Mouse (Mus musculus) CD4-positive, CD25-positive, alpha-beta regulatory T cell, adult 2 months (primary cell): Measurements from ENCODE around the gene Auts2.

Experiments
- DNase-seq: peaks from one replicate; pipeline ENCODE4 v3.0.0-alpha.2; 2012; ENCODE audit warnings: low read depth, low spot score

The Auts2 gene

DNA sequence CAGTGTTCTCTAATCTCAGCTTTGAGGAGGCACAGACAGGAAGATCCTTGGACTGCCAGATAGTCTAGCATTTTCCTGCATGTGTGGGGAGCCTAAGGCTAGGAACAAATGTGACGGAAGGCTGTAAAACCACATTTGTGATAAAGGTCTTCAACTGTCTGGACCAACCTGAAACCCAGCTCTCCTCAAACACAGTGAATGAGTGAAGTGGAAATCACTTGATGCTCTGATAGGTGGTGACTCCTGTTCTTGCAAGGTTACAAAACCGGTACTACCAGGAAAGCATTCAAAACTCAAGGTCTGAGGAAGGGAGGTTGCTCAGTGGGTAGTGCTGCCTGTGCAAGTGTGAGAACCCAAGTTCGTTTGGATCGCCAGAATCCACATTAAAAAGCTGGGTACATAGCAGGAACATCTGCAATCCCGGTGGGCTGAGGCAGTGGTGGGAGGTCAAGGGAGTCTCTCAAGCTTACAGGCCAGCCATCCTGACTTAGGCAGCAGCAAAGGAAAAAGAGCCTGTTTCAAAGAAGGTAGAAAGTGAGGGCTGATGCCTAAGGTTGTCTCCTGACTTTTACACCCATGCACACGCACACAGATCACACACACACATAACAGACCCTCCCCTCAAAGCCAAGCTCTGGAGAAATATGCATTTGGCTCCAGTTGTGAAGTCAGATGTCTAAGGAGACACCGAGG lies 810.4 kb downstream of the Auts2 start:
- no peak for DNase-seq

DNA sequence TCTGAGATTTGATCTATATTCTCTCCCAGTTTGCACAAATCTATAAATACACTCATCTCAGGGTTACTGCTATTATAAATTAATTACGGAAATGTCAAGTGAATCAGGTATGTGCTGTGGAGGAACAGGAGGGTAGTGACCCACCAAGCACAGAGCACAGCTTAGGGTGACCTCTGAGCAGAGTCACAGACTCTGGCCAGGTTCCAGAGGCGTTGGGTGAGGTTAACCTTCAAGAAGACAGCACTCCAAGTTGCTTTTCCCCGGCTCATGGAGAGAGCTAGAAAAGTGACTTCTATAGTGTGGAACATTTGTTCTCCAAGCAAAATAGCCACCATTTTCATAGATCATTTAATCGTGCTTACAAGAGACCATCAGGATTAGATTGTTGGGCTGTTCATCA lies 813.7 kb downstream of the Auts2 start:
- no peak for DNase-seq

DNA sequence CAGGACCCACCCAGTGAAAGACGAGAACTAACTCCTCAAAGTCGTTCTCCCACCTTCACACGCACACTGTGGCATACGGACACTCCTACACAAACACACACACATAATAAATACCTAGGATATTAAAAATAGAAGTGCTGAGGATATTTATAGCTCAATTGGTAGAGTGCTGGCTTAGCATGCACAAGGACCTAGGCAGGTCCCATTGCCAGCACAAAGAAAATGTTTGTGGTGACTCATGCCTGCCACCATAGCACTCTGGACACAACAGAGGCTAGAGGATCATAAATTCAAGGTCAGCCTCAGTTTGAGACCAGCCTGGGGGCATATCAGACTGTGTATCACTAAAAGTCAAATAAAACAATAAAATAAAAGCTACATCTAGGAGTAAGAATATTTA lies 815.2 kb downstream of the Auts2 start:
- DNase-seq = no peak

DNA sequence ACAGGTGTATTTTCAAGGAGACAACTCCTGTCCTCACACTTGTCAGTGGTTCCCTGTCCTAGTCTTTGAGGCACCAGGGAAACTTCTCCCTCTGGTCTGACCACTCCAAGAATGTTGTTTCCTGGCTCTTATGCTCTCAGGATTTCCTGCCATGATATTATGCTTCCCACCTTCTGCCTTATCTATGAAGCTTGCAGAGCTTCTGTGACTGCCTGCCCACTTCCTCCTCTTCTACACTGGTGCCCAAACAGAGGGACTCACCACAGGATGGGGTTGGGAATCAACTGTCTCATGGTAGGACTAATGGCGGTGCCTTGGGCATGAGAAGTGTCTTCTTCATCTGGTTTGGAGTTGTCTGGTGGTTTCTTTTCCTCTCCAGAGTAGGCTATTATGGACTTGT lies 818.6 kb downstream of the Auts2 start:
- no peak for DNase-seq

DNA sequence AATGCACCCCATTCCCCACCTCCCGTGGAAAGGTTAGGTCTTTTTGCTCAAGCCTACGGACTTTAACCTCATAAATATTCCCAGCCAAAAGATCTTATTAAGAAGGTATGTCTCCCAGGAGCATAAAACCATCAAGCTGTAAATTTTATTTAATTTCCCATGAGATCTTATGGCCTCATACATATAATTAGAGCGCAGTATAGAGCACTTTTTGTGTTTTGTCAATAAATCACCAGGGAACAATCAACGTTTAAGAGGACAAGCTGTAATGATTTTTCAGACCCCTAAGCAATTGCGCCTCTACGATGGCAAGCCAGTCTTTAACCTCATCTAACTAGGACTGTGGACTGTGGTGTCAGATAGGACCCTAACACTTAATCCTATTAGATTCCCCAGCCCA lies 820.4 kb downstream of the Auts2 start:
- DNase-seq = no peak

DNA sequence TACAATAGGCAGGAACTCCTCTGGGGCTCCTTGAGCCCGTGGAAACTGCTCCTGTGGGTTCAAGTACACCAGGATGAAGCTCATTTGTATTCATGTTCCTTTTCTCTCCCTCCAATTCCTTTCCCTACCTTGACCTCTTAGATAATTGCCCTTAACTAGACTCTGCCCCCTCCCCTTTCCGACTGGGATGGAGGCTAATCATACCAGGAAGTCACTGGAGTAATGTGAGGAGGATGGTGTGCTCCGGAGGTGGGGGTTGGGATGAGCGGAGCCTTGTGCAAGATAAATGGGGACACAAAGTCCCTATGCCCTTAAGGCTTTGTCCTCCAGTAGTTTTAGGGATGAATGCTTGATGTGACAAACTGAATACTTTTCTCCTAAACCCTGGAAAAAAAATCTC lies 820.8 kb downstream of the Auts2 start:
- no peak for DNase-seq

DNA sequence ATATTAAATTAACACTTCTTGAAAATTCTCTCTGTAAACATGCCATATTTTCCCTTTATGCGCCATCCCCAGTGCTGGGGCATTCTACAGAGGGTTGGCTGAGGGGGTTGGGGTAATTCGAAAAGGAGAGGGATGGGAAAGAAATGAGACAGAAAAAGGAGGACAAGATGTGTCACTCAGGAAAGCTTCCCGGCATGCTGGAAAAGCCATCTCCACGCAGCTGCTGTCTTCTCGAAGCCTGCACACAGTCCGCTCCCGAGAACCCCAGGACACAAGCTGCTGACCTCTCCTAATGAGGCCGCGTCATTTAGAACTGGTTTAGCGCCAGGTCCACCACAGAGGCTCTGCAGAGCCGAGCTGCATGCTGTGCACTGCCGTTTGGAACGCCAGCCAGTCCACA lies 825.1 kb downstream of the Auts2 start:
- no peak for DNase-seq

DNA sequence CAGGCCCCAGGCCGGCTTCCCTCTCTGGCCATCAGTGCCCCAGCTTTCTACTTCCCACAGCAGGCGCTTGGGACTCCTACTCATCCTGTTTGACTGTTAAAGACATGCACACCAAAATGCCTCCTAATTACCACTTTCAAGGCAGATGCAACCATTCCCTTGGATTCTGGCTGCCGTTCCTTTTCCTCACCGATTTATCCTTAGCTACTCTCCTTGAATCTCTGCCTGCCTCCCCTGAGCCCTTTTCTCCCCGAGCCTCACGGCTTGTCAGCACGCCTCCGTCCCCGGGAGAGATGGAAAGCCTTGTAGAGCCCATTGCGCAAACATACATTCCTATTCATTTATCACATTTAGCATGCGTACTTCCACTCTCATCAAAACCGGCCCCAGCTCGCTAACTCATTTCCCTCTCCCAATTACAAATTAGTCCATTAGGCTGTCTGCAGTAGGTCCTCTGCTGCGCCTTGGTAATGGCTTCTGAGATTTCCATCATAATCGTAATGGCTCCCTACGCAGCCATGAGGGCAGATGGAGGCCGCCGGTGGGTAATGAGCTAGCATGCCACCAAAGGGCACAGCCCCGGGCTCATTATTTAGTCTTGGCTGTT lies 825.7 kb downstream of the Auts2 start:
- no peak for DNase-seq

DNA sequence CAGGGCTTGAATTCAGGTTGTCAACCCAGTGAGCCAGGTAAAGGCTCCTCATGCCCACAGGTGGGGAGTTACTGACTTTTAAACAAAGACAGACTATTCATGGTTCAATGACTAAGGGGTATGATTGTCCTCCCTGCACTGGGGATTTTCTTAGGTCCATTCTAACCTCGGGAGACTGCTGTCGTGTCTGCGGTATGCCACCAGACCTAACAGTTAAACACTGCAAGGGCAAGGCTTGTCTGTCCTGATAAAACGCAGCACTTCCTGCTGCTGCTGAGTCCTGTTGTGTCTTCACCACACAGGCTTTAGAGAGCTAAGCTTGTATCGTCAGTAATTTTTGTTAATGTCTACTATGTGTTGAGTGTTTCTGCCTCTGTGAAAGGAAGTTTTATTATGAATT lies 828.2 kb downstream of the Auts2 start:
- DNase-seq = no peak

DNA sequence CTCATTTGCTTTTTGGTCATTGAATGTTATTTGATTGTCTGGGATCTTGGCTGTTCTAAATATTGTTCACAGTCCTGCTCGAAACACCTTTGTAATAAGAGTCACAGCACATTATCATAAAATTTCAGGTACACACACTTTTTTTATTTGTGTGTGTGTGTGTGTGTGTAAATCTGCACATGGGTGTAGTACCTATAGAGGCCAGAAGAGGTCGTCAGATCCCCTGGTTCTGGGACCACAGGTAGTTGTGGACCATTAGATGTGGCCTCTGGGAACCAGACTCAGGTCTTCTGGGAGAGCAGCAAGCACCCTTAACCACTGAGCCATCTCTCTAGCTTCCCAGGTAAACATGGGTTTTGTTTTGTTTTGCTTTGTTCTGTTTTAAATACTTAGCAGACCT lies 830.7 kb downstream of the Auts2 start:
- DNase-seq = no peak

DNA sequence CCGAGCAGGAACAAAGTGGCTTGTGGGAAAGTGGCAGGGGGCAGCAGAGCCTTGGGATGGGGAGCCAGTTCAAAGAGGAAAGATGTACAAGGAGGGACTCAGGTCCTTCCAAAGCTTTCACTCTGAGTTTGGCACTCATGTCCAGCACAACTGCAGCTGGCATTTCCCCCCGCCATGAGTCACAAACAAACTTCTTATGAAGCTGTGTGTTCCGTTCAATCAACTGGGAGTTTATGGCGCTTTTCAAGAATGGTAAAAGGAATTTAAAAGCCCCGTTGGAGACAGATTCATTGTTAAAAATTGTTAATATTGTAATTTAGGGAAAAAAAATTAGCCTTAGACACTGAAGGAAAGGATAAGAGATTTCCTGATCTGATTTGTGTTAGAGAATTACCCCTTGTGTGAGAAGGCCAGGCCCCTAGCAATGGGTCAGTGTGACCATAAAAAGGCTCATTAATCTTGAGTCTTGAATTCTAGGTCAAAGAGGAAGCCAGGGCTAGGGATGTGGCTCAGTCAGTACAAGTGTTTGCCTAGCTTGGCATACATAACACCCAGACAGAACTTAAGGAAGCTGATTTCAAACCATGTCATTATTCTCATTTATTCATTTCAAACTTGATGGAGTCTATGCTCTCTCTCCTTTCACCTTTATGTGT lies 831.5 kb downstream of the Auts2 start:
- no peak for DNase-seq

DNA sequence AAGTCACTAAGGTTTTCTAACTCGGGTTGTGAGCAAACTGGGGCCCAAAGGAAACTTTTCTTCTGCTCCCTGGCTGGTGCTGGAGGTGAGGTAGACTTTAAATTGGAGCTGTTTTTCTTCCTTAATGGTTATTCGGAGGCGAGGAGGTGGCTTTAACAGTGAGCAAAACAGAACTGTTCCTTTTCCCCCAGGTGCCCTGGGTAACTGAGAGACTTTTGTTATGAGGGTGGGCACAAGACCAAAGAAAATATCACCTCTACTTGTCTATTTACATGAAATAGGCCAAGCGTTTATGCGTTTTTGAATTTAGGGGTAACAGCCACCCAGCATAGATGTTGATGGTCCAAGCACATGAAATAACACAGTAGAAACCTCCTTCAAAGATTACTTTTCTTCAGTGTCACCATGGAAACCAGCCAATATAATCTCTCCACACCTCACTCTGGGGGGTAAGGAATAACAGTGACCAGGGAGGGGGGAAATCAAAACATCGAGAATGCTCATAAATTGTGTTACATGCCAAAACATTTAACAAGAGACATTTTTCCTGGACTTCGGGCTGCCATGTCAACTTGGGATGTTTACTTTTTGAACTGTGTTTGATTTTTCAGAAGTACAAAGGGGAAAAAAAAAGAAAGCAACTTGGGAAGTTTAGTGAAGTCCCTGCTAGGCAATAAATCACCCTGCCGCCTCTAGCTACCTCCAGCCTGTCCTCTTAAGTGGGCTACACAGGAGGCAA lies 832.2 kb downstream of the Auts2 start:
- no peak for DNase-seq

DNA sequence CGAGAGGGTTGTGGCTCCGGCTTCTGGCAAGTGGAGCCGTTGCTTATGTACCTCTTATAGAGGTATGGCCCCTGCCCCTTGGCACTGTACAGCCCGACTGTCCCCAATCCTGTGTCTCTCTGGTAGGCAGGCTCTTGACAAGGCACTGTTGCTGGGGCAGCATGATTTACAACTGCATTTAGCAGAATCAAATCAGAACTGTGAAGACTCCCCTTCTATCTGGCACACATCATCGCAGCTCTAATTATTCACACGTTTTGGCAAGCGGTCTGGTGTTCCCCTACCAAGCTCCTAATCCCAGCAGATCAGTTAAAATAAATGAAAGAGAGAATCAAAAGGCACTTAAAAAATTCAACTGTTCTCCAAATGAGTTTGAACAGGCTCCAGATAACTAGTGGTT lies 835.7 kb downstream of the Auts2 start:
- no peak for DNase-seq

DNA sequence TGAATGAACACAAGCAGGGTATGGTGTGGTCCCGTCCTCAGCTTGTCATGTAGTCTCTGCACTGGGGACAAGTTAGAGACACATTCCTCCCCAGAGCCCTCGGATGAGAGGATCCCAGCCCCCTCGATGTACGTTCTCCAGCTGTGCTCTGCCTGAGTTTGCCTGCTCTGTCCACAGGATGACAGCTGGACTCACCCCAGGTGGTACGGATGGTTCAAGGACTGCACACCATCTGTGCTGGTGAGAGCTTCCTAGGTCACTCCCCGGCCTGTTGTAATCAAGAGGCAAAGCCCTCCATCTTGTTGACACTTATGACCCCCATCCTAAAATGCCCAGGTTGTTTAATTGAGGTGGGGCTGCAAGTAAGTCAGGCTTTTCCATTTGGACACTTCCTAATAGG lies 839.4 kb downstream of the Auts2 start:
- no peak for DNase-seq

DNA sequence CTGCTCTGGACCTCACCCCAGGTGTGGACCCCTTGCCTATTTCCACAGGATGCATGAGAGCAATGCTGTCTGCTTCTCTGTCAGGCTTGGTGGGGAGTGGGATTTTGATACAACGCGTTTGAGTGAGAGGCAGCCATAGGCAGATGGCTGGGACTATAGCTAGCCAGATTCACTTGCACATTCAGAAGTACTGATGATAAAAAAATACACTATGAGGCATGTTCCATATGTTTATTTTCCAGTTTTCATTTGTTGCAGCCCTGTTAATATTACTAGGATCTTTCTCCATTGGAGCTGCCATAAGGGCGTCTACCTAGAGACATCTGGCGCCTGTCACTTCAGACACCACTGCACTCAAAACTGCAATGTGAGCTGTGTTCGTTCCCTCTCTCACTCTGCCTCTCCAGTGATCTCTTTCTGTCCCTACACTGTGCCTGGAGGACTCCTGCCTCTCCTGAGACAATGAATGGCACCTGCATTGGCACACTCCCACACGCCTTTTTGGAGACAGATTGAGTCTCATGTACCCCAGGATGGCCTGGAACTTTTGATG lies 840.2 kb downstream of the Auts2 start:
- DNase-seq = no peak

DNA sequence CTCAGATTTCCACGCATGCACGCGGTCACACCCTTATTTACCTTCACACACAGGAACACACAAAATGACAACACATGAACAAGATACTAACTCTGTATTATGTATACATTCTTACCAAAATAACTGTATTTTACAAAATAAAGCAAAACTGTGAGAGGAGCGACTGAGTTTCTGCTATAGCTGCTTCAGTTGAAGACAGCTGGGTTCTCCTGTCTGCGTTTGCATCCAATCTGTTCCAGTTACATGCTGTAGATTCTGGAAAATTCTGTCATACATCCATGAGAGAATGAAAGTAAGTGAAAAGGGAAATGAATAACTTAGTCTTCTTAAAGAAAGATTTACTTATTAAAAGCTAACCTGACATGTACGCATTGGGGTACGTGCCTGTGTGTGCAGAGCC lies 844.2 kb downstream of the Auts2 start:
- DNase-seq = no peak

DNA sequence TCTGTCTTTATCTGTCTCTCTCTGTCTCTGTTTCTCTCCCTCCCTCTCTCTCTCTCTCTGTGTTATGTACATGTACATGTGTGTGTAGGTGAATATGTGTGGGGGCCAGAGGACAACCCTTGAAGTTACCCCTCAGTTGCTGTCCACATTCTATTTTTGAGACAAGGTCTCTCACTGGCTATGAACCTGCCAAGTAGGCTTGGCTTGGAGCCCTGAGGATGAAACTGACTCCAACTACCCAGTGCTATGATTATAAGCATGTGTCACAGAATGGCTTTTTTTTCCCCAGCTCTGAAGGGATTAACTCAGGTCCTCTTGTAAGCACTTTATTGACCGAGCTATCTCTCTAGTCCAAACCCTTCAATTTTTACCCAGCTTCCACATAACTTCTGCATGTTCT lies 852.4 kb downstream of the Auts2 start:
- no peak for DNase-seq

DNA sequence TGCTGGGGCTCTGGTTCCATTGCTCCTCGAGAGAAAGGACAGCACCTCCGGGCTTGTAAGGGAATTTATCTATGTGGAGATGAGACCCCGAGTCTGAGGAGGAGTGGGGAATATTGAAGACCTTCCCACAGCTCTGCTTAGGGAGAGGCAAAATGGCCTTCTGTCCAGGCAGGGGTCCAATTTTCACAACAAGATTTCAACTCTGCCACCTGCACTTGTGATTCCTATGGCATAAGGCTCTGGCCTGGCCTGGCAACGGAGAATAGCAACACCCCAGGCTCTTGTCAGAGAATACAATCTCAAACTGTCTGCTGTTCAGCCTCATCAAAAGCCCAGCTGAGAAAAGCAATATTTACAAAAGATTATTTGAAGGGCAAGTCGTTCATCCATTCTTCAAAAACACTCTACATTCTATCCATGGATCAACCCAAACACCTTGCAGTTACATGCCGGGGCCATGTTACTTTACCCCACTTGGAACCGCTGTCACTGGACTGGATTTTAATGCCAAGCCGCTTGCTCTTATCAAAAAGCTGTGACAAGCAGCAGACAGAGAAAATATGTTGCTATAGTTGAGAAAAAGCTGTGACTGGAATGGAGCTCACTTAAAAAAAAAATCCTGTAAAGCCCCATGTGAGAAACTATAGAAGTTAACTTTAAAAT lies 856.1 kb downstream of the Auts2 start:
- DNase-seq = no peak

DNA sequence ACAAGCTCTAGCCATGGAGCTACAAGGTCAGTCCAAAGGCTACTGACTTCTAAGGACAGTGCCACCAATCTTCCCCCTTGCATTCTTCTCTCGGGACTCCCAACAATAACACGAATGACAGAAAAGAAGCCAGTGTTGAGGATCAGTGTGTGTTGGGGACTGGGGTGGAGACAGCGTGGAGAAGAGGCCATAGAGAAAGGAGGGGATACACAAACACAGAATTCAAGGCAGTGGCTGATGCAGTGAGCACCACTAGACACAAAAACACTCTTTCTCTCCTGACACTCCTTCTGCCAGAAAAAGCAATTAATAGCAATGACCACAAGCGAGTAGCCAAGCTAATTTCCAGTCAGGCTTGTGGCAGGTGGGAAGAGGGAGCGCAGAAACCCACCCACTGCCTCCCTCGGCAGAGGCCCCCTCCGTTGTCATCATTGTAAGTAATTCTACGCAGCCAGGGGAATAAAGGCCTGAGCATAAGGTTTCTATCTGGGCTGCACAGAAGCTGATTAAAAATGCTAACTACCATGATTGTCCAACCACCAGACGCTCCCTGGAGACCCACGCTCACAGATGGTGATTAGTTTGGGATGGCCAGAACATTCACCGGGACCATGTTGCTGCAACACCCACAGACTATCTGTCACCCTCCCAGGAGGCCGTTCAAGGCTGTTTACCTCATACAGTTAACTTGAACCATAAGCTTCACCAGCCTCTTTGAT lies 862.9 kb downstream of the Auts2 start:
- DNase-seq = no peak

DNA sequence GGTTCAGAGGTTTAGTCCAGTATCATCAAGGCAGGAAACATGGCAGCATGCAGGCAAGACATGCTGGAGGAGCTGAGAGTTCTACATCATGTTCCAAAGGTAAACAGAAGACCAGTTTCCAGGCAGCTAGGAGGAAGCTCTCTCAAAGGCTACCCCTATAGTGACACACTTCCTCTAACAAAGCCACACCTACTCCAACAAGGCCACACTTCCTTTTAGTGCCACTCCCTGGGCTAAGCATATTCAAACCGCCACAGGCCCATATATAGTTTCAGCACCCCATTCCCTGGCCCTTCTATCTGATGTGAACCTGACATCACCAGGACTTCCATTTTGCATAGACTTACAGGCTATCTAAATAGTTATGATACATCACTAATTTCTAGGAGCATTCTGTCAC lies 863.6 kb downstream of the Auts2 start:
- no peak for DNase-seq

DNA sequence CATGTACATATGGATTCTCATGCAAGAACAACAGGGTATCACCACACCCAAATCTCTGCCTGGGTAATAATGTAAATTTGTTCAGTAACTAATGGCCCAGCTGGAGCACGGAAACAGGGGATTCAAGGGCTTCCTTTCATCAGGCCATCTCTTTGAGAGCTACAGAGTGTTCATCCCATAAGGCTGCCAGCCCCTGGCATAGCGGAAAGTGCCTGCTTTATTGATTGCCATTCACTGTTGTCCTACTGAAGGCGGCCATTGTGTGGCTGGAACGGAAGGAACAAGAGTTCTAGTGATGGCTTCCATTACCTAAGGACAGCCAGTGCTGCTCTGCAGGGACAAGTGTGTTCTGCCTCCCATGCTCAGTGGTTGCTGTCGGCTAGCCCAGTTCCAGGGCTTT lies 865.6 kb downstream of the Auts2 start:
- no peak for DNase-seq
